Mouse (Mus musculus): ENCODE data around the gene Zfp275. TPM values are rescaled to one million over a fixed set of nuclear protein-coding genes. Genes with fewer than 3 reads are reported as not detected.
"Not testable (repeated sequence)": the region's sequence is repeated elsewhere in the genome, so short reads cannot be mapped to it uniquely, and the experiment has no call there.

Gene Zfp275
- total RNA-seq (2021), result 10 to 100 TPM; 12.1 to 16.1 TPM
- long read RNA-seq, partial matches to known transcripts, result 0 of 2 reads
- long read RNA-seq, other reads (novel, unspliced or antisense), result 2 of 2 reads

DNA sequence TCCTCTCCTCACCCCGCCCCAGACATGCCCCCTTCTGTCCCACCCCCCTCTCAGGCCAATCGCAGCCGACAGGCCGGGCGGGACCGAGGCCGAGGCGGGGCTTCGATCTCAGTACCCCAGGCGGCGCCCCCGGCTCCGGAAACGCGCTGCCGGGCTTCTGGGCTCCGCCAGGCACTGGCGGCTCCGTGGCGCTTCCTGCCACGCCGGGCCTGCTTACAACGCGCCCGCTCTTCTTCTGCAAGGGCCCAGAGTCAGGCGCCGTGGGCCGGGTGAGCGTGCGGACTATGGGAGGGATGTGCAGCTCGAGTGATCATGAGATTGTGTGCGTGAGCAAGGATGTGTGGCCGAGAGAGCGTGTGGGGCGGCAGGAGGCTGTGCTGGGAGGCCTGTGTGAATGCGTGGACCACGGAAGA lies at the start of gene Zfp275:
Gene Zfp275, plus strand, starts transcription at position 139 of the 413 bp plus-strand sequence.
- peak; percentile 67 to 77 for DNase-seq (ENCODE audit: low spot score in 2 of 2)

DNA sequence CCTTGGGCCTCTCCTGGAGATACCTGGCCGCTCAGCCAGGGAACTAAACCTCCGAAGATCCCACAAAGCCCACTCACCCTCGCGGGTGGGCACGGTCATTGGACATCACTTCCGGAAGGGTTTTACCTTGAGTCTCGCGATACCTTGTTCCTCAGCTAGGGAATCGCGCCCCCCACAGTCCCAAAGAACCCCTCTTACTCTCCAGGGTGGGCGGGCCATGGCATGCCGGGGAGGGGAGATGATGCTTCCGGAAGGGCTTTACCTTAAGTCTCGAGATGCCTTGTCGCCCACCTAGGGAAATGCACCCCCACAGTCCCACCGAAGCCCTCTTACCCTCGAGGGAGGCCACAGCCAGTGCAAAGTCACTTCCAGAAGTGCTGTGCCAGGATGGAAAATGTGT lies 49.5 kb upstream of the Zfp275 start, which contains the start of the genes Xlr5a and Xlr5c:
Gene Xlr5a, minus strand, starts transcription at position 101 of the 400 bp plus-strand sequence.
Gene Xlr5c, minus strand, starts transcription at position 101 of the 400 bp plus-strand sequence.
- not testable (repeated sequence) for DNase-seq (ENCODE audit: low spot score in 2 of 2)

DNA sequence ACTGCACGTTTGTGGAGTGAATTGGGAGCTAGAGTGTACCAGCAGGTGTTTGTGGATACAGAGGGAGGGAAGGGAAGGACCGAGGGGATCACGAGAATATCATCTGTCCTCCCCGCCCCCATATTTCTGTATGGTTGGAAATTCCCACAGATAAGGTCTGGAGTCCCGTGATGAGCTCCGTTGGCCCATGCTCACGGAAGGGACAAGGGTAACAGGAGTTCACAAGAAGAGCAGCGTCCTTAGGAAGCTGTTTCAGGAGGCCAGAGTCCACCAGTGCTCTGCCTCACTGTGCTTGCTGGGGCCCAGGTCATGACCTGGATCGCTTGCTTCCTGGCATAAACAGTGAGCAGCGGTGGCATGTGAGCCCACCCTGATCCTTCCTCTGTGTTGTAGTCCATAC lies 46.7 kb upstream of the Zfp275 start:
- DNase-seq (ENCODE audit: low spot score in 2 of 2), result not testable (repeated sequence)

DNA sequence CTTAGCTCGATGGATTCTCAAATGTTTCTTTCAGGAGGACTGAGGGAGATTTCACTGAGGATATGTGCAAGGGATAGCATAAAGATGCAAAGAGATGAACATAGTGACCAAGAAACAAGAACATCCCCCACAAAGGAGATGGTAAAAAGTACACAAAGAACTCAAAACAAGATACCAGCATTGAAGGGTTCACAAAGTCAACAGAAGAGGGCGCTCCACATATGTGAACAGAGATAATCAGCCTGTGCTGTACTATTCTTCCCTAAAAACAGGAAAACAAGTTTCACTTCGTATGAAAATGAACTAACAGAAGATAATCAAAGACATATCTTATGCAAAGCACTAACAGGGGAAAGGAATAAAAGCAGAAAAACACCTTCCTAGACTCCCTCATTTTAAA lies 29.9 kb upstream of the Zfp275 start:
- DNase-seq (ENCODE audit: low spot score in 2 of 2), result peak; percentile 16 to 29

DNA sequence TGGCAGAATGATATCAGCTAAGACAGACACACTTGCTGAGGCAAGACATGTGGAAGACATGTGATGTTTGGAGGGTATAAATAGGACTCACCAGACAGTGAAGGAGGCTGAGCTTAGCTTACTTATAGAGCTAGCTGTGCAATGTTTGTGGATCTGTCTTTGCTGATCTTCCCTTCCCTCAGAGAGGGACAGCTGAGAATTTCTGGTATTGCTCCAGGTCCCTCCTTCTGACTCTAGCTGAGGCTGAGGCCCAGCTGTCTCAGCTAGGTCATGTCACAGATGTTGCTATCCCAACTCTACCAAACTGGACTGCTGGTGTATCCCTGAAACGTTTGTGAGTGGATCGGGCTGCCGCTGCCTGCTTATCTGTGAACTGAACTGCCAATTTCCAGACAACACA lies 21.4 kb upstream of the Zfp275 start:
- DNase-seq (ENCODE audit: low spot score in 2 of 2), result no peak

DNA sequence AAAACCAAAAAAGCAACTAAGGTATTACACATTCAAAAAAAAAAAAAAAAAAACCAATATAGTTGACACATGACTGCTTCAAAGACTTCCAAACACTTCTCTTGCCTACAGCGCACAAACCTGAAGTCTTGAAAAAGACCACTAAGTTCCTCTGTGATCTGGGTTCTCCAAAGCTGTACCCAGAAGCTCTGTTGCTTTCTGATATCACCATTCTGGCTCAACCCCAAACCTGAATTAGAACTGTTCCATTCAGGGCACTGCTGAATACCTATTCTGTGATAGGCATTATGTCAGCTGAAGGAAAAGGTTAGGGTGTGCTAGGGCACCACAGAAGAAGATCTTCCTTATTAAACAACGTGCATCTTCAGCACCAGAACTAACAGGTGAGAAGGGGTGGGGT lies 15.2 kb upstream of the Zfp275 start:
- no peak for DNase-seq (ENCODE audit: low spot score in 2 of 2)

DNA sequence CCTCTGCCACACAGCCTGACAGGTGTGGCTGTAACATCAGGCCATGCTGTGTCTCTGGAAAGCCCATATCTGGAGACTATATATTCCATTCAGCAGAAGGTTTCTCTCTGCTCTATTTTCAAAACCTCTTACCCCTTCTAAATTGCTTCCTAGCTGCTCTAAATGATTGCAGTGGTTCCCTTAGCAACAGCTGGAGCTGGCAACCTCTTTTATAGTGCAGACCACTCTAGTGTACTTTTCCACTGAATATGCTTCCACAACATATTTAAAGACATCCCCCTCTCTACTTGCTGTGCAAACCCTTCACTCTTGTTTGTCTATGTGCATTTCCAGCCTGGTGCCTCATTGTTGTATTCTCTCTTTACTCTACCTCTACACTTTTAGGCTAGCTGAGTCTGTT lies 8.9 kb upstream of the Zfp275 start:
- DNase-seq (ENCODE audit: low spot score in 2 of 2), result no peak

DNA sequence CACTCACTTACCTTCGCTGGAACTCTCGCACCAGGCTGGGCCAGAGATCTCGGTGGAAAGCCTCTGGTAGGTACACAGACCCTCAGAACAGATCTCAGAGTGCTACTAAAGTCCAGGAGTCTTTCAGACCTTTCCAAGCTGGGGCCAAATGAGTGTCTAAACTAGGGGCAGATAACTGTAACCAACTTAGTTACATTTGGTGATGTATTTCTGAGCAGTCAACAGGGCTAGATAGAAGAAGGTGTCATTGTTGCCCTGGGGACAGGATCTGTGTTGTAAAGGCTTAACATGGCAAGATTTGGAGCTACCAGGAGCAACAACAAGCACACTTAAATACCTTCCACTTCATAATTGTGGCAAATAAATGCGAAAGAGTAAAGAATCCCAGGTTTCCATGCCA lies 5.7 kb upstream of the Zfp275 start, which contains the start of gene Gm45015:
Gene Gm45015, minus strand, starts transcription at position 101 of the 400 bp plus-strand sequence.
- DNase-seq (ENCODE audit: low spot score in 2 of 2), result no peak

DNA sequence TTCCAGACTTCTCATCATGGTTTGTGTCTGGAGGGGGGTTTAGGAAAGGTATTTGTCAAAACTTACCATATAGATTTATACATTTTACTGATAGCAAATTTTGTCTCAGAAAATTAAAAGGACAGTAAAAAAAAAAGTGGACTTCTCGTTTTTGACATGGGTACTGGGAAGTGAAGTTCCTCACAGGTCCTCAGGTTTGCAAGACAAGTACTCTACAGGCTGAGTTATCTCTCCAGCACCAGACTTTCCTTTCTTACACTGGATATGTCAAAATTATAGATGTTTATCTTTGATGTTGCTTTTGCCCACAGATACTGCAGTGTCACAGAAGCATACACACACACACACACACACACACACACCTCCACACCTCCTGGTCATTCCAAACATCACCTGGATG lies 948 bp upstream of the Zfp275 start:
- no peak for DNase-seq (ENCODE audit: low spot score in 2 of 2)

DNA sequence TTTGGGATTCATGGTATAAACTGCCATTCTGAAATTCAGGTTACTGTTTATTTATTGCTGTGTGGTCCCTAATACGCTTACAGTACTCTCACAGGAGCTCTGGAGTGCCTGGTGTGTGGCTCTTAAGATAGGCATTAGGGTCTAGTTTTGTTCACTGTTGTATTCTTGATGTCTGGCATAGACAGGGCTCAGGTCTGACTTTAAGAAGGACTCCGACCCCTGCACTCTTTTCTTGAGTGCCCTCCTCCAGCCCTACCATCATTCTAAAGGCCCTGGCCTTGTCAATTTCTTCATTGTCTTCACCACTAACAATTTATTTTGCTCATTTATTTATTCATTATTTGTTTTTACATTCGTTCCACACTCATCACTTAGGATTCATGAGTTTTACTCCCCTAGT lies 353 bp upstream of the Zfp275 start:
- no peak for DNase-seq (ENCODE audit: low spot score in 2 of 2)

DNA sequence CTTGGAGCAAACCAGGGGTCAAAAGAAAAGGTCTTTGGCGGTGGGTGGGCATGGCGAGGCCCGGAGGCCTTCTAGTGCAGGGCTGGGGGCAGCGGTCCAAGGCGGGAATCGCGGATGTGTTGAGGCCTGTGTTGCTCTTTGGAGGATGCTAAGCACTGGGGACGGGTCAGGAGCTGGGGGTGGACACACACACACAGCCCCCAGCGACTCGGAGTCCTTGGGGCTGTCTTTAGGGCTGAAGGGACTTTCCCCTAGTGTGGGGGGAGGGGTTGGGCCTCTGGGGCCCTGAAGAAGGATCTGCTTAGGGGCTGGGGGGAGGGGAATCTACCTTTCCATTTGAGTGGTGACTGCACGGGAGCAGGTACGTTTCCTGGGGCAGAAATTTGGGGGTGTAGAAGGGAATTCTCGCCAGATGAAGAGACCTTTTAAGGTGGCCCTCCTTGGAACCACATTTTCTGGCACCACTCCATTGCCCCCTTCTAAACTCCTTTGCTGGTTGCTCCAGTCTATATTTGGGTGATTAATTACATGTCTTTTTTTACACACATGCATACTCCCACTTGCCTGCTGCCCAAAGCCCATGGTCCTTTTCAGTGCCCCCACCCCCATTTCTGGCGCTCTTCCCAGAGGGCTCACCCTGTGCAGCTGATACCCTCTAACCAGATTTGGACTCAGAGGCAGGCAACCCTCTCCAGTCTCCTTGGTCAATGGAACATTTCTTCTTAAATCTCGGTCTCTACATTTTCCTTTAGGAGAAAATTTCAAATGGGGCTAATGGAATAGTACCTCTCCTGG lies 717 bp downstream of the Zfp275 start:
- DNase-seq (ENCODE audit: low spot score in 2 of 2), result peak; percentile 22 to 38

DNA sequence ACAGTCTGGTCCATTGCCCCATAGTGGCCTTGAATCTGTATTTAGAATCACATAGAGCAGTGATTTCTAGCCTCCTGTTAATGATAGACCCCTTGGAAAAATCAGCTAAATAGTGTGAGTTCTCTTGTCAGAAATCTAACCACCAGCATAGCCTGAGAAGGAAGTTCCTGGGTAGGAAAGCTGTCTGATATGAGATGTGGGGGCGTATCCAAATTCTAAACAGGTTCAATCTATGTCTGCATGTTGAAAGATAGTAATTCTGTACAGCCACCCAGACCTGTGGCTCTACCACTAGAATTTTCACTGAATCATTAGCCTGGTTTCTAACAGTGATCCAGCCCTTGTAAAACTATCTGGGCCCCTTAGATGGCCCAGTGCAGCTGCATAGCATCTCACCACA lies 1.4 kb downstream of the Zfp275 start:
- DNase-seq (ENCODE audit: low spot score in 2 of 2), result no peak

DNA sequence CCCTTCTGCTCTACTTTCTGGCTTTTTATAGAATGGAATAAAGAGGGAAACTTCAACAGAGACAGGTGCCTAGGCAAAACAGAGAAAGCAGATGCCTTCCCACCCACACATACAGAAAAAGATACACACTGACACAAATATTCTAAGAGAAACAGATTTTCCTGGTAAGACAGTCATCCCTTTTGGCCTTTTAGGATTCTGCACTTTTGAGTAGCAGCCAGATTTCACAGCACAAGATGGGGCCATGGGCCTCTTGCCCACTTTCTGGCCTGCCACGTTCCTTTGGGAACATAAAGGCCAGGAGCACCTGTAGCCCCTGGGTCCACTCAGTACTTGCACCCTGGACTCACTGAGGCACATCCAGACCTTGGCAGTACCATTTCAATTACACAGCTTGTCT lies 1.9 kb downstream of the Zfp275 start:
- DNase-seq (ENCODE audit: low spot score in 2 of 2), result no peak

DNA sequence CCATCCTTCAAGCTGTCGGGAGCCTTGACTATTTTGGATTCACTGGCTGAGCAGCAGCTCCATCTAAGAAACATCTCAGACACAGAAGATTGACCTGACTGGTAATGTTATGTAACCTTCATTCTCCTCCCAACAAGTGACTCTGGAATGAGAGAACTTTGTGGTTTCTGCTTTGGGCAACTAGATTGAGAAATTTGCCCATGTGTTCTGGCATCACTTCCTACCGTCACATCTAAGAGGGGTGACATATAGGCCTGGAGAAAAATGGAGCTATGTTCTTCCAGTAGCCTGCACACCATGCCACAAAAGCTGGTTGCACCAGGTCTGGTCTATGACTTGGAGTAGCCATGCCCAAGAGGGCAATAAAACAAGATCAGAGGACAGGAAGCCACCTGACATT lies 13.7 kb downstream of the Zfp275 start:
- no peak for DNase-seq (ENCODE audit: low spot score in 2 of 2)

DNA sequence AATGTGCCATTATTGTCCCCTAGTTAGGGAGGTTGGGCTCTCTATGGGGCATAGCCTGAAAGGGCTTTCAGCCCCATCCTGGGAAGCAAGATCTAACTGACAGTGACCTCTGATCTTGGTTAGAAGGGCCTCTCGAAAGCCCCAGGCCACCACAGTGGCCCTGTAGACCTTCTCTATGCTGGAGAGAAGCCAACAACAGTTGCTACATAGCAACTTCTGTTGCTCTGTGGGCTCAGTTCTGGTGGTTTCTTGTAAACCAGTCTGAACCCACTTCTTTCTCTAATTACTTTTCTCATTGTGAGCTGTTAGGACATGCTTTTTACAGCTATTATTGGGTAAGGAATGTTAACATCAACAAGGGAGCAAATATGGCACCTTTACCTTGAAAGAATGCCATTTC lies 14.3 kb downstream of the Zfp275 start:
- DNase-seq (ENCODE audit: low spot score in 2 of 2), result no peak

DNA sequence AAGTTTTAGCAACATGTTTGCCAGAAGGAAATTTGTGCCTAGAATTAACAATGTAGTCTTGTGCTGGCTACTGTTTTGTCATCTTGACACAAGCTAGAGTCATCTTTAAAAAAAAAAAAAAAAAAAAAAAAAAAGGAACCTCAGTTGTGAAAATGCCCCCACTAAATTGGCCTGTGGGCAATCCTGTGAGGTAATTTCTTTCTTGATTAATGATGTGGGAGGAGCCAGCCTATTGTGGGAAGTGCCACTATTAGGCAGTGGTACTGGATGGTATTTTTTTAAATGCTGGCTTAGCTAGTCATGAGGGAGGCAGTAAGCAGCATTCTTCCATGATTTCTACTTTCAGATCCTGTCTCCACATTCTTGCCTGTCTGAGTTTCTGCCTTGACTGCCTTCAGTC lies 20.9 kb downstream of the Zfp275 start:
- no peak for DNase-seq (ENCODE audit: low spot score in 2 of 2)

DNA sequence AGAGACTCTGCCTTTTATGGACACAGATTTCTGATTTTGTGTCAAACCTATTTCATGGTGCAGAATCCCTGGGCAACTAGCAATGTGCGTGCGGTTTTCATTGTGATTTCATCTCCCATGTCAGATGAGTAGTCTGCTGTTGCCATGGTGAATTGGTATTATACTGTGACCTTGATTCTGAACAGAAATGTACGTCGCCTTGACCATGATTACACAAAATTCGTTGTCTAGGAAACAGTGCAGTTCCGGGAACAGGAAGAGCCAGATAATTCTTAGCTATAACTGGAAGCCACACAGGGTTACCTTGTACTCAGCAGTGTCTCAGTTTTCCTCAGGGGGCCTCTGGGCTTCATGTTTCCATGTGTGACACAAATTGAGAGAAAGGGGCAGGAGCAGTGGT lies 42.0 kb downstream of the Zfp275 start:
- no peak for DNase-seq (ENCODE audit: low spot score in 2 of 2)

DNA sequence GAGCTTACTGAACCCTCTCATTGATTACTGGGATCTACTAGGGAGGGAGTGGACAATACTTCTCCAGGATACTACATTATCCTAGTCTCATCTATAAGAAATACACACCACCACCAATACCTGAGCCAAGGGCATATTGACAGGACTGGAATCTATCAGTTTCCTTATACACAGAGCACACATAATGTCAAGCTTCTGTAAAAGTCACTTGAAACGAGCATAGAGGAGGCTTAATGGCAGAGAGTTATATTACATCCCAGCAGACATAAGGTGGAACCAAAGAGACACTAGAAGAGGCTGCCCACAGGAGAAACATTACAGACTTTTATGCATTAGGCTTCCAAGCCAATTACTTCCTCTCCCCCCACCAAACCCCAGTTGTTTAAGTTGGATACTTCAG lies 42.5 kb downstream of the Zfp275 start:
- no peak for DNase-seq (ENCODE audit: low spot score in 2 of 2)

DNA sequence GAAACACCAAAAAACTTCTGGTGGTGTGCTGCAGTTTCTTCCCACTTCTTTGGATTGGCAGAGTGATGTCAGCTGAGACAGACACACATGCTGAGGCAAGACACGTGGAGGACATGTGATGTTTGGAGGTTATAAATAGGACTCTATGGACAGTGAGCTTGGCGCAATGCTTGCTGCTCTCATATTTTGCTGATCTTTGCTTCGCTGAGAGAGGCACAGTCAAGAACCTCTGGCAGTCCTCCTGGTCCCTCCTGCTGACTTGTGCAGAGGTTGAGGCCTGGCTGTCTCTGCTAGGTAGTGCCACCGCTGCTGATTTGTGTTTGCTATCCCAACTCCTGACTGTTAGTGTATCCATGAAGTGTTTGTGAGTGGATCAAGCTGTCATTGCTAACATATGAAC lies 49.1 kb downstream of the Zfp275 start:
- DNase-seq (ENCODE audit: low spot score in 2 of 2), result no peak

DNA sequence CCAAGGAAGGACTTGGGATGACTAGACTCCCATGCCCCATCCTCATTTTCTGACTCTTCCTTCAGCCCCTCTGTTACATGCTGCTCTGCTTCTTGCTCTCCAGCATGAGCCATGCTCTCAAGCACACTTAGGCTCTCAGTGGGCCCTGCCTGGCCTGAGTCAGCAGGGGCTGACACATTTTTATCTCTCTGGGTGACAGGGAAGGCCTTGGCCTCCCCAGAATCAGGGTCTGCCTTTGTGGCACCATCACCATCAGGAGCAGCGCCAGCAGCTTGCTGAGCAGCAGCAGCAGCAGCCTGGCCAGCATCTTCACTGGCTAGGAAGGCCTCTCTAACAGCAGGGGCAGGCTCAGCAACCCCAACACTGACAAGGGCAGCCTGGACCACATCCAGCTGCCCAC lies 54.0 kb downstream of the Zfp275 start:
- no peak for DNase-seq (ENCODE audit: low spot score in 2 of 2)

DNA sequence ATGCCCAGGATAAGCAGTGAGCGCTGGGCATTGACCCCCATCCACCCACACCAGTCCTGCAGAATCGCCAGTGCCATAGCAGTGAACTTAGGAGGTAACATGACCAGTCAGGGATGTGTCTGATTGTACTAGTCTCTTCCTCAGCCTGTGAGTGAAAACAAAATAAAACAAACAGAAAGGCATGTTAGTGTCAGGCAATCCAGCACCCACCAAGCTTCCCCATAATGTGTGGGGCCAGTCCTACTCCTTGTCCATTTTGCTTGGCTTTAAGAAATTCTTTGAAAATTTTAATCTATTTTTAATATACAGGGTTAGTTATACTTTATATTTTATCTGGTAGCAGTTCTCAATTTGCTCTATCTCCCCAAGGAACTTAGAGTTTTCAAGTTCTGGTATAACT lies 56.2 kb downstream of the Zfp275 start, which contains the start of gene Gm18336:
Gene Gm18336, minus strand, starts transcription at position 101 of the 400 bp plus-strand sequence.
- DNase-seq (ENCODE audit: low spot score in 2 of 2), result not testable (repeated sequence)

DNA sequence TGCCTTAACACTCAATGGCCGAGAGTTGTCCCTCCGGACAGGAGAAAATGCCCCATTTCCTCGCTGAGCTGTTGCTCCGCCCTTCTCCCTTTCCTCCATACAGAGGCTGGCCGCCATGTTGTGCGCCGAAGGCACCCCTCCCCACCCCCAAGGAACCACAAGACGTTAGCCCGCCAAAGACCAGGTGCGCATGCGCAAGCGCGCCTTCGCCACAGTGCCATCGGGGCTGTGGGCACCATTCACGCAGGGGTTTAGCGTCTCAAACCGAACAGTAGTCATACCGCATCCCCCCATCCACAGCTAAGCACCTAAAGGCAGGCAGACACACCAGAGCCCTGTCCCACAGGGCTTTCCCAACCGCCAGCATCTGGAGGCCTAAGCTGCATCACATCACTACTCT lies 58.5 kb downstream of the Zfp275 start:
- no peak for DNase-seq (ENCODE audit: low spot score in 2 of 2)

DNA sequence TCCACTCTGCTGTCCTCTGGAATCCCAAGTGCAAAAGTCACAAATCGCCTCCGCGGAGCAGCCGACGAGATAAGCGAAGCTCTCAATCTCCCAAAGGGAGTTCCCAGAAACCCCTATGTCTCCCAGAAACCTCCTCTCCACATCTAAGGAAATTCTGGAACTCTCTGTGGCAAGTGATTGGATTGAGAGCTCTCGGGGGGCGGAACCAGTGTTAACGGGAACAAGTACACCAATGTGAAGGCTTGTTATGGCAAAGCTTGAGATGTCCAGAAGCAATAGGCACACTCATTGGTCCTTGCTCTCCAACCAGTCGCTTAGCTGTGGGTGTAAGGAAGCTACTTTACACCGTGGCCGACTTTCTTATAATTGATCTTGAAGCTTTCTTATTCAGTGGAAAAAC lies 59.2 kb downstream of the Zfp275 start:
- no peak for DNase-seq (ENCODE audit: low spot score in 2 of 2)

All from layer of hippocampus, postnatal 10 days (tissue).